Mouse (Mus musculus): ENCODE data around the gene Tmem200b.
A peak's percentile ranks its signal among the peaks of the same experiment; 100 is the strongest.

Tmem200b gene

GRCm38 (mm10) chr4:131950657-131951056 is 29.1 kb downstream of the Tmem200b start:
- no peak for DNase-seq (ENCODE audit: low spot score)

GRCm38 (mm10) chr4:131957161-131957560 is 35.6 kb downstream of the Tmem200b start:
- DNase-seq (ENCODE audit: low spot score) = peak; percentile 31

GRCm38 (mm10) chr4:131968873-131969272 is 47.3 kb downstream of the Tmem200b start:
- DNase-seq (ENCODE audit: low spot score) = no peak

- no peak for DNase-seq (ENCODE audit: low spot score)
Measured at GRCm38 (mm10) chr4:131970244-131970853, 48.8 kb downstream of the Tmem200b start.
